Mouse (Mus musculus) G1E (cell line): Measurements from ENCODE around the gene Ralgps1. TPM values are rescaled to one million over a fixed set of nuclear protein-coding genes. Genes with fewer than 3 reads are reported as not detected.

ENCODE experiments used
- ATAC-seq: 2 replicates; pipeline ENCODE4 v1.8.0; 2016; ENCODE audit warnings: mild to moderate bottlenecking; ENCODE audit not compliant: insufficient number of reproducible peaks, poor library complexity, low FRiP score, severe bottlenecking; ENCODE audit errors: extremely low read depth
- DNase-seq: peaks from one replicate; pipeline ENCODE4 v3.0.0; 2012; ENCODE audit warnings: low spot score
- H3K27me3 ChIP-seq: 2 replicates; pipeline ENCODE4 v1.6.1; 2012; ENCODE audit warnings: mild to moderate bottlenecking, low read length, inconsistent platforms; ENCODE audit not compliant: insufficient read depth
- H3K36me3 ChIP-seq: replicated peaks from 2 replicates; pipeline ENCODE3; 2012; ENCODE audit warnings: mild to moderate bottlenecking, inconsistent platforms
- H3K4me1 ChIP-seq: 2 replicates; pipeline ENCODE4 v1.6.1; 2012; ENCODE audit warnings: low read depth, low read length, inconsistent platforms, mixed read lengths; ENCODE audit not compliant: insufficient read depth
- H3K4me3 ChIP-seq: 2 replicates; pipeline ENCODE4 v1.5.1; 2012; ENCODE audit warnings: low read depth, mild to moderate bottlenecking, inconsistent platforms, low read length, moderate library complexity, mixed read lengths
- H3K9me3 ChIP-seq: replicated peaks from 2 replicates; pipeline ENCODE4 v1.6.1; 2012; ENCODE audit warnings: inconsistent platforms
- CTCF ChIP-seq: IDR thresholded peaks from 2 replicates; pipeline ENCODE4 v1.5.1; 2012; ENCODE audit warnings: low read depth, low read length, inconsistent platforms, mixed read lengths
- GATA1 ChIP-seq: IDR thresholded peaks from 2 replicates; pipeline ENCODE4 v1.6.1; 2012; ENCODE audit warnings: borderline replicate concordance, low read length, inconsistent platforms, mixed read lengths
- GATA2 ChIP-seq: IDR thresholded peaks from 2 replicates; pipeline ENCODE4 v1.6.1; 2012; ENCODE audit warnings: low read depth, low read length, inconsistent platforms, borderline replicate concordance
- POLR2AphosphoS5 ChIP-seq: IDR thresholded peaks from 2 replicates; pipeline ENCODE4 v1.6.1; 2012; ENCODE audit warnings: low read depth, low read length, inconsistent platforms; ENCODE audit not compliant: insufficient replicate concordance
- TAL1 ChIP-seq: conservative IDR thresholded peaks from 2 replicates; pipeline ENCODE4 v1.6.1; 2012; ENCODE audit warnings: low read depth, low read length, inconsistent platforms, mixed read lengths
- polyA plus RNA-seq: library from polyadenylated mRNA; stranded (reverse); fragments of >175 nt; gene quantifications from 2 replicates; pipeline ENCODE4 v1.2.3, GENCODE M21; 2012
- total RNA-seq, 2 experiments: library from RNA; stranded (forward) in 1 of 2; stranded (reverse) in 1 of 2; fragments of 200-1000 nt in 1 of 2; fragments of >200 nt in 1 of 2; fragmentation: Nextera tagmentation in 1 of 2; gene quantifications; 2 replicates each; pipeline ENCODE4 v1.2.3; 2014 to 2017

Gene Ralgps1
- total and polyA plus RNA-seq, 3 experiments = 1.8 to 6.4 (median 3.4) TPM

GRCm38 (mm10) chr2:33355558-33355957, 15.7 kb downstream of the Ralgps1 start:
- DNase-seq (no peak), ATAC-seq (no peak)
- H3K27me3 ChIP-seq = peaks cover 10% of the 10 kb centered on the region
- peaks cover 3% of the 10 kb centered on the region for H3K36me3 ChIP-seq
- TF ChIP-seq POLR2AphosphoS5 (no peak), GATA2 (no peak), TAL1 (no peak), CTCF (no peak), GATA1 (no peak)
- no peak overlapping the region for H3K4me3 ChIP-seq
- peaks cover 11% of the 10 kb centered on the region for H3K4me1 ChIP-seq
- no peaks in the 10 kb centered on the region for H3K9me3 ChIP-seq

- no peaks in the 10 kb centered on the region for H3K9me3 ChIP-seq
- no peak overlapping the region for H3K4me3 ChIP-seq
- DNase-seq (no peak), ATAC-seq (no peak; the same call in 1 of the 2 replicates)
- peaks cover 10% of the 10 kb centered on the region for H3K27me3 ChIP-seq
- peaks cover 1% of the 10 kb centered on the region for H3K36me3 ChIP-seq
- no peak for TF ChIP-seq CTCF
- TF ChIP-seq GATA2 = no peak
- TF ChIP-seq GATA1 = no peak
- no peak for TF ChIP-seq TAL1
- no peak for TF ChIP-seq POLR2AphosphoS5
- peaks cover 11% of the 10 kb centered on the region for H3K4me1 ChIP-seq
Observed at GRCm38 (mm10) chr2:33353432-33353831, 17.9 kb downstream of the Ralgps1 start.

DNA sequence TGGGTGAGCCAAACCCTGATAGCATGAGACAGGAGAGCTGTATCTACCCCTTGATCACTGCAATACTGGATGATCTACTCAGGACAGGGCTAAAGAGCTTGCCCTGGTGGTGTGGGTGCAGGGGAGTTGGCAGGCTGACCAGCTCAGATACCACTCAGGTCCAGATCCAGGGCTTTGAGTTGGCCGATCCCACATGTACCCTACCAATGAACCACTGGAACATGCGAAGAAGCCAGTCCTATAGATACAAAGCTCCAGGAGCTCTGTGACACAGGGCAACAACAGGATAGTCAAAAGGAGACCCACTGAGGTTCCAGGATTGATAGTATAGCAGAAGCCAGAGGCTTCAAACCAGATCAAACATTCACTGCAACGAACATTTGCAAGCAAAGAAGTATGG, 19.8 kb downstream of the Ralgps1 start:
- ATAC-seq (no peak), DNase-seq (no peak)
- H3K27me3 ChIP-seq = peaks cover 10% of the 10 kb centered on the region
- TF ChIP-seq GATA2 (no peak), TAL1 (no peak), CTCF (no peak), GATA1 (no peak), POLR2AphosphoS5 (no peak)
- no peaks in the 10 kb centered on the region for H3K9me3 ChIP-seq
- H3K4me3 ChIP-seq = no peak overlapping the region
- peaks cover 11% of the 10 kb centered on the region for H3K4me1 ChIP-seq
- H3K36me3 ChIP-seq = peaks cover 1% of the 10 kb centered on the region

GRCm38 (mm10) chr2:33350921-33351320, 20.4 kb downstream of the Ralgps1 start:
- H3K9me3 ChIP-seq = no peaks in the 10 kb centered on the region
- H3K27me3 ChIP-seq = peaks cover 10% of the 10 kb centered on the region
- peaks cover 11% of the 10 kb centered on the region for H3K4me1 ChIP-seq
- ATAC-seq (no peak), DNase-seq (no peak)
- TF ChIP-seq TAL1 (no peak), GATA1 (no peak), GATA2 (no peak)
- H3K36me3 ChIP-seq = peaks cover 1% of the 10 kb centered on the region
- no peak overlapping the region for H3K4me3 ChIP-seq

DNA sequence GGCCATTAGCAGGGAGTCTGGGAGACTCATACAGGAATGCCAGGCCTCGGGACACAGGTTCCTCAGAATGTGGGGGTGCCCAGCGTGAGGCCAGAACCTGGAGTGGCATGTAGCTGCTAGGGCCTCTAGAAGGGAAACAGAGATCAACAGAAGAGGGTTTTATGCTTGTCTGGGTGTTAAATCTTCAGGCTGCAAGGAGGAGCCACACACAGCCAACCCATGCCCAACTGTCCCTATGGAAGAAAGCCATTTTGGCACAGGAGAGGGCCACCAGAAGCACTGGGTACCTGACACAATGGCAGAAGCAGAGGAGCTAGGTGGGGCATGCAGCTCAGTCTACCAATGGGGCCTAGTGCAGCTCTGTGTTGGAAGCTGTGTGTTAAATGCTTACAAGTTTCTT, 21.7 kb downstream of the Ralgps1 start:
- no peaks in the 10 kb centered on the region for H3K9me3 ChIP-seq
- TF ChIP-seq POLR2AphosphoS5 (no peak), GATA2 (no peak), GATA1 (no peak), CTCF (no peak), TAL1 (no peak)
- ATAC-seq = no peak
- H3K4me3 ChIP-seq = no peak overlapping the region
- H3K27me3 ChIP-seq = peaks cover 12% of the 10 kb centered on the region
- H3K4me1 ChIP-seq = peaks cover 11% of the 10 kb centered on the region
- peaks cover 4% of the 10 kb centered on the region for H3K36me3 ChIP-seq
- no peak for DNase-seq

DNA sequence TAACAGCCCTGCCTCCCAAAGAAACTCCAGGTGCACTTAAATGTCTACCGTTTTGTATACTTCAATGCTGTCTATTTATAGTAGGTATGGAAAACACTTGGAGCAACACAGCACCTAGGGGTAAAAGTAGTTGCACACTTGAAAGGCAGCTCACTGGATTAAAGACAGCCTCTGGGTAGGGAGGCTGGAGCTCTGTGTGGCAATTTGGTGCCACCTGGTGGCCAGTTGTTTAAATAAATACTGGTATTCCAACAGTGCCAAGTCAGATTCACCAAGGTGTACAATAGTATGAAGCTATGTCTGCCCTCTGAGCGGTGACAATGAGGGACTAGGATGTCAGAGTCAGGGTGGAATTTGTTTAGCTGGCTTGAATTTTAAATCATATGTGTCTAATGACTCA, 22.2 kb downstream of the Ralgps1 start:
- Histone ChIP-seq H3K4me1 (peaks cover 10% of the 10 kb centered on the region), H3K4me3 (no peak overlapping the region), H3K36me3 (peaks cover 4% of the 10 kb centered on the region), H3K27me3 (peaks cover 11% of the 10 kb centered on the region), H3K9me3 (no peaks in the 10 kb centered on the region)
- DNase-seq = peak; percentile 43
- TF ChIP-seq CTCF = peak; percentile 55; the same call in 1 of the 2 replicates
- TF ChIP-seq GATA2 = no peak
- no peak for ATAC-seq

- Histone ChIP-seq H3K9me3 (no peaks in the 10 kb centered on the region), H3K4me3 (no peak overlapping the region), H3K4me1 (peaks cover 3% of the 10 kb centered on the region; the same call in 1 of the 2 replicates), H3K27me3 (peaks cover 7% of the 10 kb centered on the region; the same call in 1 of the 2 replicates), H3K36me3 (peaks cover 4% of the 10 kb centered on the region)
- TF ChIP-seq GATA1 (no peak), POLR2AphosphoS5 (no peak), CTCF (no peak), TAL1 (no peak), GATA2 (no peak)
- ATAC-seq (no peak), DNase-seq (no peak)
Observed at GRCm38 (mm10) chr2:33348260-33348659, 23.0 kb downstream of the Ralgps1 start.
